Mouse (Mus musculus) right cerebral cortex, postnatal 14 days (tissue): ENCODE measurements around the gene Ptprt.

ENCODE experiments used
- DNase-seq: peaks from one replicate; pipeline ENCODE4 v3.0.0; 2022

The Ptprt gene

DNA sequence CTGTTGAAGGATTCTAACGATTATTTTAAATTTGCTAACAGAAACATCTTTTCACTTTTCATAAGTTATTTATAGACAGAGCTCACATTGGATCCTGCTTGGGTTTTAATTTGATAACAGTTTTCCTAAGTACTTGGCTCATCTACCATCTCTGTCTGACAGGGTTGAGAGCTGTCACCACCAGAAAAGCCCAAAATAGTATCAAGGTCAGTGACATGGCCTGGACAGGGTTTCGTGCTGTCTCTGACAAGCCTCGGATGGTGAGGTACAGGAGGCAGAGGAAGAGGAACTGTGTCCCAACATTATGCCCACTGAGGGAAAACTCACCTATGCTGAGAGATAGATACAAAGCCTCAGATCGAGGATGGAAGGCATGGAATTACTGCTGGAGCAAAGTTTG lies 79.3 kb downstream of the Ptprt start:
- no peak for DNase-seq

GRCm38 (mm10) chr2:162577819-162578218 lies 83.1 kb downstream of the Ptprt start:
- no peak for DNase-seq

- no peak for DNase-seq
Observed at GRCm38 (mm10) chr2:162572851-162573250, 88.1 kb downstream of the Ptprt start.

DNA sequence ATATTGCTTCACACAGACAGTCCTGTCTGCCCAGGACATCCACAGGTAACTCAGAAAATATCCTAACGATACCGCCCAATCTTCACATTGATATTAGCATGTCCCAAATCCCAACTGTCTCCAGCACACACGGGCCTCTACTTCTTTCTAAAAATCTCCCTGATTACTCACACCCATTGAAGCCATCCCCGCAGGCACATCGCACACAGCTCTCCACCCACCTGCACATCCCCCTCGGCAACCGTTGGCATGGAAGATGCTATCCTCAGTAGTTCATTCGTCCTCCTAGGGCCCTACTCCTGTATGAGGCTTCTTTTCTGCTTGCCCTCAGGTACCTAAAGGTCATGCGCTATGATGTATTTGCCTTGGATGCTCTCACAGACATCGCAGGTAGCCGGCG lies 89.9 kb downstream of the Ptprt start:
- DNase-seq: no peak

GRCm38 (mm10) chr2:162568308-162569100 lies 92.4 kb downstream of the Ptprt start:
- DNase-seq: no peak

GRCm38 (mm10) chr2:162548312-162548711 lies 112.6 kb downstream of the Ptprt start:
- DNase-seq: no peak

- DNase-seq: no peak
Observed at GRCm38 (mm10) chr2:162531638-162532037, 129.3 kb downstream of the Ptprt start.

- peak; percentile 18 for DNase-seq
Observed at GRCm38 (mm10) chr2:162528911-162529310, 132.0 kb downstream of the Ptprt start.

GRCm38 (mm10) chr2:162515993-162516392 lies 145.0 kb downstream of the Ptprt start:
- DNase-seq: no peak

GRCm38 (mm10) chr2:162513072-162513471 lies 147.9 kb downstream of the Ptprt start:
- DNase-seq: no peak

GRCm38 (mm10) chr2:162512094-162512493 lies 148.9 kb downstream of the Ptprt start:
- DNase-seq: no peak

GRCm38 (mm10) chr2:162509016-162509415 lies 151.9 kb downstream of the Ptprt start:
- DNase-seq: no peak

GRCm38 (mm10) chr2:162507664-162508063 lies 153.3 kb downstream of the Ptprt start:
- DNase-seq: no peak

- DNase-seq: no peak
Observed at GRCm38 (mm10) chr2:162504850-162505249, 156.1 kb downstream of the Ptprt start.

DNA sequence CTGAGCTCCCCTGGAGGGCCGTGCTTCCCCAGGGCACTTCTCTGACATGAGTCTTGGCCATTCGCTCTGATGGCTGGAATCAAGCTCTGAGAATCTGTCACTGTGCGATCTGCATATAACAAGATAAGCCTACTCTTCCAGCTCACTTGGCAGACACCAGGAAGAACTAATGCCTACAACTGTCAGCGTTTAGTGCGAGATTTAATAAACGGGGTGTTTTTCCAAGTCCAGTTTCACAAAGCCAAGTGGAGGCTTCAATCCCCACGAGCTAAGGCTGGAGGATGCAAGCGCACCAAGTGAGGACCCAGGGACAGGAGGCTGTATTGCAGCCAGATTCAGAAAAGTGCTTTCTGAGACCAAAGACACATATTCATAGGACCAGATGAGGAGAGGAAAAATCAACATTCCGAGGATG lies 161.4 kb downstream of the Ptprt start:
- no peak for DNase-seq

GRCm38 (mm10) chr2:162498191-162498590 lies 162.8 kb downstream of the Ptprt start:
- no peak for DNase-seq

DNA sequence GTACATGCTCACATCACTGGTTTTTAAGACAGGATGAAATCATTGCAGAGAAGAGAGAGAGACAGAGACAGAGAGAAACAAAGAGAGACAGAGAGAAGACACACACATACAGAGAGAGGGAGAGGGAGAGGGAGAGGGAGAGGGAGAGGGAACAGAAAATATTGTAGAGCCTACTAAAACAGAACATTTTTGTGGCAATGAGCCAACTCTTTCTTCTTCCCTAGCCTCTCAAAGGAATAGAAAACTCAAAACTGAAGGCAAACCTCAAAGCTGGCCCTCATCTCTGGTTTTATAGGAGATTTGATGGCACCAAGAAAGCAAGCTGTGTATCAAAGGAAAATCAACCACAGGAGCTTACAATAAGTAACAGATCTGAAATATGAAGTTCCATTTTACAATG lies 176.9 kb downstream of the Ptprt start:
- no peak for DNase-seq

DNA sequence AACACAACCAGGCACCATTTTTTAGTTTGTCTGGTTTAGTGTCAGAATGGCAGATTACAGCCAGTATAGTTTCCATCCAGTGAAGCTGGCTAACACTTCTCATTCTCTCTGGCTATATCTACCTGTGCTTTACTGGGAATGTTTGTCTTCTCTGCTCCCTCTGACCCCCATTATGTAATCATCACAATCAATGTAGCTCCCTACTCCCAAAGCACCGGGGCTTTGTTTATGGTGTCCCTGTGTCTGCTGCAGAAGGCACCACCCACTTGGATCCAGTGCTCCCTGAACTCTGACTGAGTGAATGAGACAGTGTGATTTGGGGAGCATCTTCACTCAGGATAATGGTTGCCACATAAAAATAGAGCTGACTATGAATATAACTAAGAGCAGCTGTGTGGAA lies 217.8 kb downstream of the Ptprt start:
- no peak for DNase-seq

DNA sequence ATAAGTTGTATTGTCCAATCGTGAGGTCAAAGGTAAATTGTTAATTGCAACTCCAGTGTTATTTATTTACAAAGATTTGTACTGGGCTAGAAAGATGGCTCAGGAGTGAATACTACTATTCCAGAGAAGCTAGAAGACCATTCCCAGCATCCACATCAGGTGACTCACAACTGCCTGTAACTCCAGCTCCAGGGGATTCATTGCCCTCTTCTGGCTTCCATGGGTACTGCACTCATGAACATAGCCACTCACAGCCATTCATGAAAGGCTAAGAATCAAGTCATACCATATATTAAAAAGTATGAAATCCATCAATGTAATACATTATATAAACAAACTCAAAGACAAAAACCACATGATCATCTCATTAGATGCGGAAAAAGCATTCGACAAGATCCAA lies 224.3 kb downstream of the Ptprt start:
- DNase-seq: no peak

DNA sequence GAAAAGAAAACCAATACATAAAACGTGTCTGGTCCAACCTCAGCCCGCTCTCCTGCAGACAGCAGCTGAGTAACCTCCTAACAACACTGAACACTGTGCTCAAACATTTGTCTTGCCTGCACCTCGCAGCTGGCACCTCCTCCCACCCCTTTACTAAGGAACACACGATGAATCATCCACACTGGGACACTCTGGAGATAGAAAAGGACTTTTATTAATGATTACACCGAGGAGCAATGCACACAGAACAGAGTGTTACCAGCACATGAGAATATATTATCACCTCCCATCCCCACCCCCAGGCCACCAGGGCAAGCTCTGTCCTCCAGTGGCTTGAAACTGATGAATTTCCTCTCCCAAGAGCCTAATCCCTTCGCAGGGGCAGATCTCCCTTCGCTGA lies 230.8 kb downstream of the Ptprt start:
- DNase-seq: no peak

DNA sequence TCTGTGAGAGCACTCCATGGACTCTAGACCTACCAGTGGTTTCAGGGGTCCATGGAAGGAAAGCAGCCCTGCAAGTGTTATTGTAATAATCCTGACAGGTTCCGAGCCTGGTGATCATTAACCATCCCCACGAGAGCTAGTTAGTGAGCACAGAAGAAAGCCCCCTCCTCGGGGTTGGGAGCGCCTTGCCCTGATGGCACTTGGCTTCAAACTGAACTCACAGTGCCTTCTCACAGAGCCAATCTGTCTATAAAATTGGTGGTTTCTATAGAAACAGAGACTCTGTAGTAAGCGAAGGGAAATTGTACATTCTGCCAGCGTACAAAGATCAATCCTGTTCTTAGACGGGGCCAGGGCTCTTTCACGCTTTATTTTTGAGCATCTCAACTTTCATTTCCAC lies 234.8 kb downstream of the Ptprt start:
- DNase-seq: no peak

- DNase-seq: no peak
Observed at GRCm38 (mm10) chr2:162418181-162418580, 242.8 kb downstream of the Ptprt start.

- DNase-seq: no peak
Observed at GRCm38 (mm10) chr2:162413073-162413812, 247.7 kb downstream of the Ptprt start.

DNA sequence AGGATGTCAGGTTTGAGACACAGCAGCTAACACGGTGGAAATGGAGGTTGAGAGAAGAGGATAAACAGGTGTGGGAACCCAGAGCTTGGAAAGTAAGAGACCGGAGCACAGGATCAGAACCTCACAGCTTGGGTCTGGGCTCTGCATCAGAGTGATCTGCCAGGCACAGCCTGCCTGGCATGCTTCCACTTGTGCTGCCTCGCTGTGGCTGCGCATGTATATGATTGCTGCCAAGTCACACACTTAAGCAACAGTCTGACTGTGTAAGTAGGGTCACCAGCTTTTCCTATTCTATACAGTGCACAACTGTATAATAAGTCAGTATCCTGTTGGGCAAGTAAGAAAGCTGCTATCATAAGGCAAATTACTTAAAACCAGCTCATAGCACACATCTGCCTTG lies 249.9 kb downstream of the Ptprt start:
- peak; percentile 40 for DNase-seq
